Mouse (Mus musculus) lung, postnatal 0 days (tissue): ENCODE measurements around the gene Serpina3n.
"Not testable (repeated sequence)": the region's sequence is repeated elsewhere in the genome, so short reads cannot be mapped to it uniquely, and the experiment has no call there.

Experiments
- CTCF ChIP-seq: IDR thresholded peaks from 2 replicates; pipeline ENCODE4 v1.5.1; 2016; ENCODE audit warnings: antibody characterized with exemption, mild to moderate bottlenecking
- EP300 ChIP-seq: IDR thresholded peaks from 2 replicates; pipeline ENCODE4 v1.6.1; 2016; ENCODE audit warnings: antibody characterized with exemption, mild to moderate bottlenecking, control low read depth

GRCm38 (mm10) chr12:104447056-104447455 lies 40.5 kb downstream of the Serpina3n start:
- TF ChIP-seq EP300, CTCF: not testable (repeated sequence)
